Mouse (Mus musculus): ENCODE data around the gene Hoxb7.

Hoxb7 gene

GRCm38 (mm10) chr11:96314671-96315343 lies 28.4 kb downstream of the Hoxb7 start:
- peak; percentile 63 for DNase-seq (ENCODE audit: extremely low spot score, low spot score)

- DNase-seq (ENCODE audit: extremely low spot score, low spot score): peak; percentile 66
Measured at GRCm38 (mm10) chr11:96315344-96315681, 28.9 kb downstream of the Hoxb7 start.

- DNase-seq (ENCODE audit: extremely low spot score, low spot score): no peak
Measured at GRCm38 (mm10) chr11:96316696-96317607, 30.5 kb downstream of the Hoxb7 start.

- DNase-seq (ENCODE audit: extremely low spot score, low spot score): no peak
Measured at GRCm38 (mm10) chr11:96317608-96318367, 31.4 kb downstream of the Hoxb7 start, which contains the start of gene Hoxb4. Hoxb4 (plus strand) TSS chr11:96318267.

GRCm38 (mm10) chr11:96318368-96319070 lies 32.1 kb downstream of the Hoxb7 start:
- no peak for DNase-seq (ENCODE audit: extremely low spot score, low spot score)

GRCm38 (mm10) chr11:96319071-96319902 lies 32.9 kb downstream of the Hoxb7 start:
- no peak for DNase-seq (ENCODE audit: extremely low spot score, low spot score)

- peak; percentile 67 for DNase-seq (ENCODE audit: extremely low spot score, low spot score)
Measured at GRCm38 (mm10) chr11:96319910-96320309, 33.5 kb downstream of the Hoxb7 start.

- peak; percentile 61 for DNase-seq (ENCODE audit: extremely low spot score, low spot score)
Measured at GRCm38 (mm10) chr11:96320688-96321087, 34.3 kb downstream of the Hoxb7 start.

GRCm38 (mm10) chr11:96321846-96322245 lies 35.4 kb downstream of the Hoxb7 start:
- DNase-seq (ENCODE audit: extremely low spot score, low spot score): no peak

- DNase-seq (ENCODE audit: extremely low spot score, low spot score): no peak
Measured at GRCm38 (mm10) chr11:96322738-96323137, 36.3 kb downstream of the Hoxb7 start.

- no peak for DNase-seq (ENCODE audit: extremely low spot score, low spot score)
Measured at GRCm38 (mm10) chr11:96323154-96323553, 36.7 kb downstream of the Hoxb7 start, which contains the start of gene Hoxb3. Hoxb3 (plus strand) TSS chr11:96323326.

- no peak for DNase-seq (ENCODE audit: extremely low spot score, low spot score)
Measured at GRCm38 (mm10) chr11:96324125-96324524, 37.7 kb downstream of the Hoxb7 start.

- DNase-seq (ENCODE audit: extremely low spot score, low spot score): no peak
Measured at GRCm38 (mm10) chr11:96324965-96325364, 38.5 kb downstream of the Hoxb7 start.

GRCm38 (mm10) chr11:96325747-96326212 lies 39.4 kb downstream of the Hoxb7 start:
- DNase-seq (ENCODE audit: extremely low spot score, low spot score): no peak

- DNase-seq (ENCODE audit: extremely low spot score, low spot score): no peak
Measured at GRCm38 (mm10) chr11:96326705-96327104, 40.3 kb downstream of the Hoxb7 start.

GRCm38 (mm10) chr11:96327122-96327521 lies 40.7 kb downstream of the Hoxb7 start:
- no peak for DNase-seq (ENCODE audit: extremely low spot score, low spot score)

GRCm38 (mm10) chr11:96327750-96328149 lies 41.3 kb downstream of the Hoxb7 start:
- DNase-seq (ENCODE audit: extremely low spot score, low spot score): no peak

- no peak for DNase-seq (ENCODE audit: extremely low spot score, low spot score)
Measured at GRCm38 (mm10) chr11:96328605-96329004, 42.2 kb downstream of the Hoxb7 start.

- DNase-seq (ENCODE audit: extremely low spot score, low spot score): no peak
Measured at GRCm38 (mm10) chr11:96332105-96332504, 45.7 kb downstream of the Hoxb7 start.

GRCm38 (mm10) chr11:96332618-96333032 lies 46.2 kb downstream of the Hoxb7 start:
- no peak for DNase-seq (ENCODE audit: extremely low spot score, low spot score)

Data from neural tube, embryonic 10.5 days (tissue).